Mouse (Mus musculus) bone marrow macrophage, adult 2 months (primary cell): ENCODE data around the gene Senp3.

Source experiments
- CTCF ChIP-seq: IDR thresholded peaks from 2 replicates; pipeline ENCODE4 v1.5.1; 2012; ENCODE audit warnings: low read depth, mild to moderate bottlenecking, low read length, moderate library complexity
- POLR2A ChIP-seq: IDR thresholded peaks from 2 replicates; pipeline ENCODE4 v1.6.1; 2012; ENCODE audit warnings: mild to moderate bottlenecking, low read depth, low read length, borderline replicate concordance

GRCm38 (mm10) chr11:69723074-69723473, 41.2 kb upstream of the Senp3 start:
- TF ChIP-seq POLR2A (no peak), CTCF (no peak)
